Mouse (Mus musculus) bone marrow macrophage, adult 2 months (primary cell): ENCODE results near the gene Olfr610.
"Not testable (repeated sequence)": the region's sequence is repeated elsewhere in the genome, so short reads cannot be mapped to it uniquely, and the experiment has no call there.

Experiments
- CTCF ChIP-seq: IDR thresholded peaks from 2 replicates; pipeline ENCODE4 v1.5.1; 2012; ENCODE audit warnings: low read depth, mild to moderate bottlenecking, low read length, moderate library complexity
- POLR2A ChIP-seq: IDR thresholded peaks from 2 replicates; pipeline ENCODE4 v1.6.1; 2012; ENCODE audit warnings: mild to moderate bottlenecking, low read depth, low read length, borderline replicate concordance

- TF ChIP-seq POLR2A, CTCF: not testable (repeated sequence)
Measured at GRCm38 (mm10) chr7:103520746-103521145, 8.8 kb upstream of the Olfr610 start, which contains the start of gene Olfr611.
